Mouse (Mus musculus) hindbrain, embryonic 12.5 days (tissue): ENCODE results near the gene Man2a1. TPM values are rescaled to one million over a fixed set of nuclear protein-coding genes. Genes with fewer than 3 reads are reported as not detected.

ENCODE experiments used
- polyA plus RNA-seq: library from polyadenylated mRNA; unstranded; fragments of >200 nt; fragmentation: Nextera tagmentation; extraction: Ambion mirVana; gene quantifications from 2 replicates; pipeline ENCODE4 v1.2.1, GENCODE M21; 2016

The Man2a1 gene
- polyA plus RNA-seq, 1 experiment from 2014 or later = 6.5 TPM

Other genes with a start within 250 kb of the Man2a1 start
- not detected in 2 replicates for gene 4930583I09Rik, start 235.3 kb downstream of the Man2a1 start, polyA plus RNA-seq